Mouse (Mus musculus) thymus, adult 18-20 months (tissue): Measurements from ENCODE around the gene Birc7.
A peak's percentile ranks its signal among the peaks of the same experiment; 100 is the strongest.

ENCODE experiments used
- DNase-seq, 2 experiments: peaks; one replicate each; pipeline ENCODE4 v3.0.0; 2022; ENCODE audit warnings: mixed read lengths in 2 of 2

The Birc7 gene

GRCm38 (mm10) chr2:180928723-180929122, at the start of gene Birc7:
Gene Birc7 (plus strand): TSS chr2:180929023.
- no peak for DNase-seq

- DNase-seq: no peak
Measured at GRCm38 (mm10) chr2:180879365-180880067, 49.3 kb upstream of the Birc7 start.

- no peak for DNase-seq
Measured at GRCm38 (mm10) chr2:180881281-180881680, 47.5 kb upstream of the Birc7 start.

- no peak for DNase-seq
Measured at GRCm38 (mm10) chr2:180885270-180885669, 43.6 kb upstream of the Birc7 start.

- no peak for DNase-seq
Measured at GRCm38 (mm10) chr2:180889271-180889920, 39.4 kb upstream of the Birc7 start.

GRCm38 (mm10) chr2:180889921-180890280, 38.9 kb upstream of the Birc7 start:
- no peak for DNase-seq

- DNase-seq: no peak
Measured at GRCm38 (mm10) chr2:180890422-180891074, 38.3 kb upstream of the Birc7 start.

GRCm38 (mm10) chr2:180891075-180891834, 37.6 kb upstream of the Birc7 start:
- no peak for DNase-seq

GRCm38 (mm10) chr2:180891835-180892323, 36.9 kb upstream of the Birc7 start:
- no peak for DNase-seq

GRCm38 (mm10) chr2:180892841-180893521, 35.8 kb upstream of the Birc7 start:
- no peak for DNase-seq

GRCm38 (mm10) chr2:180893537-180894028, 35.2 kb upstream of the Birc7 start:
- DNase-seq: no peak

- peak; percentile 15 to 26 for DNase-seq
Measured at GRCm38 (mm10) chr2:180894029-180894623, 34.7 kb upstream of the Birc7 start.

- peak; percentile 52 to 59 for DNase-seq
Measured at GRCm38 (mm10) chr2:180894734-180895133, 34.1 kb upstream of the Birc7 start.

GRCm38 (mm10) chr2:180895321-180895720, 33.5 kb upstream of the Birc7 start:
- no peak for DNase-seq

- no peak for DNase-seq
Measured at GRCm38 (mm10) chr2:180895837-180896525, 32.8 kb upstream of the Birc7 start.

GRCm38 (mm10) chr2:180896819-180897625, 31.8 kb upstream of the Birc7 start:
- DNase-seq: no peak

- no peak for DNase-seq
Measured at GRCm38 (mm10) chr2:180897857-180898256, 31.0 kb upstream of the Birc7 start.

GRCm38 (mm10) chr2:180902086-180902485, 26.7 kb upstream of the Birc7 start:
- DNase-seq: no peak

GRCm38 (mm10) chr2:180904435-180905208, 24.2 kb upstream of the Birc7 start:
- no peak for DNase-seq
